Mouse (Mus musculus) intestine, embryonic 16.5 days (tissue): Measurements from ENCODE around the gene Ripor2. TPM values are rescaled to one million over a fixed set of nuclear protein-coding genes. Genes with fewer than 3 reads are reported as not detected.

Experiments used
- ATAC-seq: fragments of 200-750 bp; cut with Nextera tagmentation; 2 replicates; pipeline ENCODE4 v1.8.0; 2017; ENCODE audit warnings: moderate TSS enrichment, moderate library complexity
- H3K27ac ChIP-seq: fragments of 300-500 bp; sonication (generic); 2 replicates; pipeline ENCODE4 v1.5.1; 2014; ENCODE audit warnings: mild to moderate bottlenecking, low read length
- H3K27me3 ChIP-seq: fragments of 300-500 bp; sonication (generic); replicated peaks from 2 replicates; pipeline ENCODE4 v1.6.1; 2014; ENCODE audit warnings: low read length, control low read depth, mixed read lengths; ENCODE audit not compliant: control insufficient read depth, insufficient read depth
- H3K36me3 ChIP-seq: fragments of 300-500 bp; sonication (generic); 2 replicates; pipeline ENCODE4 v1.6.1; 2014; ENCODE audit warnings: low read length, control low read depth; ENCODE audit not compliant: control insufficient read depth, insufficient read depth
- H3K4me1 ChIP-seq: fragments of 300-500 bp; sonication (generic); 2 replicates; pipeline ENCODE4 v1.6.1; 2014; ENCODE audit warnings: low read length, control low read depth, mixed read lengths; ENCODE audit not compliant: control insufficient read depth, insufficient read depth
- H3K4me2 ChIP-seq: fragments of 300-500 bp; sonication (generic); 2 replicates; pipeline ENCODE4 v1.6.1; 2014; ENCODE audit warnings: low read depth, low read length, control low read depth
- H3K4me3 ChIP-seq: fragments of 300-500 bp; sonication (generic); 2 replicates; pipeline ENCODE4 v1.5.1; 2014; ENCODE audit warnings: mild to moderate bottlenecking, low read length
- H3K9ac ChIP-seq: fragments of 300-500 bp; sonication (generic); 2 replicates; pipeline ENCODE4 v1.6.1; 2014; ENCODE audit warnings: low read depth, low read length
- H3K9me3 ChIP-seq: fragments of 300-500 bp; sonication (generic); 2 replicates; pipeline ENCODE4 v1.6.1; 2016; ENCODE audit warnings: low read length, control low read depth; ENCODE audit not compliant: control insufficient read depth
- WGBS: fragments of 180-500 bp; shearing (Covaris S2); extraction: QIAGEN DNeasy Blood & Tissue Kit; methylation state at CpG from one replicate; pipeline ENCODE4 v1.1.7; 2014; 5-methylcytosine and 5-hydroxymethylcytosine counted together
- polyA plus RNA-seq: library from polyadenylated mRNA; unstranded; fragments of >200 nt; fragmentation: Nextera tagmentation; extraction: Ambion mirVana; gene quantifications from 2 replicates; pipeline ENCODE4 v1.2.1, GENCODE M21; 2015

Gene Ripor2
- polyA plus RNA-seq, 1 experiment from 2014 or later: 1.7 TPM

GRCm38 (mm10) chr13:24610883-24611282 lies 28.9 kb downstream of the Ripor2 start:
- no peaks in the 10 kb centered on the region for H3K27me3 ChIP-seq
- 68% methylated on average over 5 of the region's 5 CpGs for WGBS
- H3K4me2 ChIP-seq: no peak overlapping the region
- H3K9ac ChIP-seq: no peak overlapping the region
- H3K9me3 ChIP-seq: no peaks in the 10 kb centered on the region
- H3K4me3 ChIP-seq: no peak overlapping the region
- no peak for ATAC-seq
- H3K4me1 ChIP-seq: no peaks in the 10 kb centered on the region
- no peak overlapping the region for H3K27ac ChIP-seq
- no peaks in the 10 kb centered on the region for H3K36me3 ChIP-seq

DNA sequence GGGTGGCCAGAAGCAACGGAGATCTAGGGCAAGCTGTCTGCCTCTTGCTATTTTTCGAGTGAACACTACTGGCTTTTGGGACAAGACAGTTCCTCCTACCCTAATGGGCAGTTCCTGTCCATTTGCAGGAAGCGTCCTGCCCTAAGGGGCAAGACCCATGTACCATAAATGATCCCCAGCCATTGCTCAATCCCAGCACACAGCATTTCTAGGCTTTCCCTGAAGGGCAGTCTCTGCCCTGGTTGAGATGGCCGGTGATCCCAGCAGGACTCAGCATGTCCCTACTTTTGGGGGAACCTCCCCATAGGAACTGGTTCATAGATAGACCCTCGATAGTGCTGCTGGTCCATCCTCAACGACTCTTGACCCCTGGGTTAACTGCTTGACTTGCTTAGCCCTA lies 31.0 kb downstream of the Ripor2 start:
- no peak for ATAC-seq
- H3K9ac ChIP-seq: no peak overlapping the region

GRCm38 (mm10) chr13:24613433-24613832 lies 31.4 kb downstream of the Ripor2 start:
- Histone ChIP-seq H3K27me3 (no peaks in the 10 kb centered on the region), H3K4me1 (peaks cover 6% of the 10 kb centered on the region; the same call in 1 of the 2 replicates), H3K4me3 (no peak overlapping the region), H3K27ac (no peak overlapping the region), H3K36me3 (no peaks in the 10 kb centered on the region), H3K9me3 (no peaks in the 10 kb centered on the region), H3K4me2 (no peak overlapping the region), H3K9ac (no peak overlapping the region)
- ATAC-seq: no peak
- 72% methylated on average over 3 of the region's 3 CpGs for WGBS

More for the DNA sequence above, 31.0 kb downstream of the Ripor2 start:
- Histone ChIP-seq H3K27ac (no peak overlapping the region), H3K27me3 (no peaks in the 10 kb centered on the region), H3K4me2 (no peak overlapping the region), H3K36me3 (no peaks in the 10 kb centered on the region), H3K9me3 (no peaks in the 10 kb centered on the region), H3K4me1 (peaks cover 6% of the 10 kb centered on the region; the same call in 1 of the 2 replicates), H3K4me3 (no peak overlapping the region)
- WGBS: 78% methylated on average over 6 of the region's 6 CpGs

DNA sequence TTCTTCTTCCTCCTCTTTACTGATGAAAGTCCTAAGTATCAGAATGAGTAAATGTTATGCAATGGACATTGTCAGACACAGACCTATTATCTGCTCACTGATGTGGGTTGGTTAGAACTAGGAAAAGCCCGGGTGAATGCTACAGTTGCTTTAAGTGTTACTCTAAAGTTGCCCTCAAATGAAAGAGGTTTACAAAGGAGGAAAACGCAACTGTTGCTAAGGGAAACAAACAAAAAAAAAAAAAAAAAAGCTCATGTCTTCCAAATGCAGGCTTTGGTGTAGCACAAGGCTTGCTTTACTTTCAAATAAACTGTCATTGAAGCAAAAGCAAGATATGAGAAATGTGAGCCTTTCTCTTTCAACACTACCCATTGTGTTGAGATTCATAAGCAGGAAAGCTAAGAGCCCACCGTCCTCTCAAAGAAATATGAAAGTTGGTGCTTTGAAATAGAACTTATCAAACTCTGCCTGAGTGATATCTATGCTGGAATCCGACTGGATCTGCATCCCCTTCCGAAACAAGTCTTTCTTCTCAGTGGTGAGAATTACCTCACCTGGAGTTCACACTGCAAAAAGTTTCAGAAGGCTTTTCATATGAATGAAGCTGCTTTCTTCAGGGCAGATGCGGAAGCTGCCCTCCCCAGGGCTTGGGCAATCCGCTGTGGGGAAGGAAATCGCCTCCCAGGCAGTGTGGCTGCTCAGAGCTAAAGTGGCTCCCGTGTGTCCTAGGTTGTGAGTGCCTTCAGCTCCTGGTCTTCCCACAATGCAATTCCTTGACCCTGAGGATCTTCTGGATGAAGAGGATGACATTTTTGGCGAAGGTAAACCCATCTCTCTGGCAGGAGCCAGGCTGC lies 32.2 kb downstream of the Ripor2 start:
- no peaks in the 10 kb centered on the region for H3K36me3 ChIP-seq
- H3K27ac ChIP-seq: no peak overlapping the region
- WGBS: 69% methylated on average over 10 of the region's 10 CpGs
- no peak for ATAC-seq
- H3K27me3 ChIP-seq: no peaks in the 10 kb centered on the region
- no peak overlapping the region for H3K4me2 ChIP-seq
- H3K9me3 ChIP-seq: no peaks in the 10 kb centered on the region
- no peak overlapping the region for H3K9ac ChIP-seq
- H3K4me1 ChIP-seq: peaks cover 6% of the 10 kb centered on the region; the same call in 1 of the 2 replicates
- no peak overlapping the region for H3K4me3 ChIP-seq

DNA sequence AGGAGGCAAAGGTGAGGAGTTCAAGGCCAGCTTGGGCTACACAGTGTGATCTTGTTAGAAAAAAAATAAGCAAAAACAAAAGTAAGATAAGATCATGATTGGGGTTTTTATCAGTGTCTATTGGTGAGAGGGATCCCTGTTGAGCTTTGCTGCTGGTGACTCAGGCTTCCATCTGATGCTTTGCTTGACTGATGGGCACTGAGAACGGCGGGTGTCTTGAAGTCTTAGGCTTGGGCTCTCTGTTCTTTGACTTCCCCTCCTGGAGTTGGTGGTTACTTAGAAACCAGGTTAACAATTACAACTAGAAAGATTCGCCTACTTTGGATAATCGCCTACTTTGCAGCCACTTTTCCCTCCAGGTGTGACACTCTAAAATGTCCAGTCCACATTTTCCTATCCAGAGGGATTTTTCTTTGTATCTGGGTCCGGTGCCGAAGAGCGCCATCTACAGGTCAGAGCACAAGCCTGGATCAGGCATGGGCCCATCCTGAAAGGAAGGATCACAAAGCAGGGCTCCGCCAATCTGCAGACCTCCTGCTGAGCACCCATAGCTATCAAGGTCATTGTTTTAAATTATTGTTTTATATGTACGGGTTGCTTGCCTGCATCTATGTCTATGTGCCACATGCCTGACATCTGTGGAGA lies 34.1 kb downstream of the Ripor2 start:
- no peak overlapping the region for H3K4me3 ChIP-seq
- H3K9ac ChIP-seq: no peak overlapping the region
- H3K4me2 ChIP-seq: no peak overlapping the region
- no peaks in the 10 kb centered on the region for H3K9me3 ChIP-seq
- WGBS: 73% methylated on average over 9 of the region's 9 CpGs
- peaks cover 9% of the 10 kb centered on the region; the same call in 1 of the 2 replicates for H3K4me1 ChIP-seq
- H3K27ac ChIP-seq: no peak overlapping the region
- H3K27me3 ChIP-seq: no peaks in the 10 kb centered on the region
- no peaks in the 10 kb centered on the region for H3K36me3 ChIP-seq
- ATAC-seq: no peak

DNA sequence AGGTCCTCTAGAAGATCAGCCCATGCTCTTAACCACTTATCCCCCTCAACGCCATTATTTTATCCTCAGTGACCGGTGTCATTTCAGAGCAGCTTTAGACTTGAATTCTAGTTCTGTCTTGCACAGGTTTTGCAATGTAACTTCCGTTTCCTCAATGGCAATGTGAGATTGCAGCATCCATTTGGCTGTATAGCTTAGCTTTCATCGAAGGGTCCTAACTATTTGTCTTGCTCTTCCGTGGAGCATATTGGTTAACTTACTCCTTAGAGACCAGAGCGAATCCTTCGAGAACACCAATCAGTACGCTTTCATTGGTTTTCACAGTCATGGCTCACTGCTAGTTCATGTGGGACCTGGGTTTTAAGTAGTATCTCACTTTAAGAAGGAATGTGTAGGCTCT lies 34.7 kb downstream of the Ripor2 start:
- Histone ChIP-seq H3K4me2 (no peak overlapping the region), H3K27ac (no peak overlapping the region), H3K9me3 (no peaks in the 10 kb centered on the region), H3K9ac (no peak overlapping the region), H3K4me1 (peaks cover 9% of the 10 kb centered on the region; the same call in 1 of the 2 replicates), H3K4me3 (no peak overlapping the region), H3K36me3 (no peaks in the 10 kb centered on the region), H3K27me3 (no peaks in the 10 kb centered on the region)
- 91% methylated on average over 8 of the region's 8 CpGs for WGBS
- no peak for ATAC-seq

DNA sequence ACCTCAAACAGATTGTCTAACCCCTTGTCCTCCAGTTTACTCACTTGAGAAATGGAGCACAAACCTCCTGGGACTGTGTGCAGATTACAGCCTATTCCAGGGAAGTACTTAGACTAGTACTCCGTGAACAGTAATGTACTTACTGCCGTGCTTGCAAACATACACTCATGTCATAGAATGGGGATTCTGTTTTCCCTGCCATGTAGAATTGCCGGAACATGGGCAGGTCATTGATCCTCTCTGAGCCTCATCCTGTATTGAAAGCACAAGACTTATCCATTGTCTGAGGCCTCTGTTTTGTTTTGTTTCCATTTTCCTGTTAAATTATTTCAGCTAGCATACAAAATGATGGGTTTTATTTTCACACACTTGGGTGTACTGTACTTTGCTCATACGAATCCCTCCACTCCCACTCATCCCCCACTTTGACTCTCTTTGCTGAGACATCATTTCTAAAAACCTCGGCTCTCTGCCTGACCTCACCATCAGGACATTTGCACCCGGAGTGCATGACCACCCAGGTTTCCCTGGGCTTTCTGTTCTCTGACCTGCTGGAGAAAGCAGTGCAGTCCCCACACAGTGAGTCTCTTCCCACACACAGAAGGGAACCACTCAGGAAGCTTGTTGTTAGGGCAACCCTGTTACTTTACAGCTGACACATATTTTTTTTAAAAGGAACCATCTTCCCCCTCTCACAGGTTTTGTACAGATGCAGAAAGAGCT lies 35.2 kb downstream of the Ripor2 start:
- Histone ChIP-seq H3K4me3 (no peak overlapping the region), H3K4me1 (peaks cover 9% of the 10 kb centered on the region; the same call in 1 of the 2 replicates), H3K36me3 (no peaks in the 10 kb centered on the region), H3K27ac (peak overlapping the region; percentile 45), H3K27me3 (no peaks in the 10 kb centered on the region), H3K9me3 (no peaks in the 10 kb centered on the region), H3K4me2 (no peak overlapping the region), H3K9ac (no peak overlapping the region)
- ATAC-seq: no peak
- 56% methylated on average over 6 of the region's 6 CpGs for WGBS

DNA sequence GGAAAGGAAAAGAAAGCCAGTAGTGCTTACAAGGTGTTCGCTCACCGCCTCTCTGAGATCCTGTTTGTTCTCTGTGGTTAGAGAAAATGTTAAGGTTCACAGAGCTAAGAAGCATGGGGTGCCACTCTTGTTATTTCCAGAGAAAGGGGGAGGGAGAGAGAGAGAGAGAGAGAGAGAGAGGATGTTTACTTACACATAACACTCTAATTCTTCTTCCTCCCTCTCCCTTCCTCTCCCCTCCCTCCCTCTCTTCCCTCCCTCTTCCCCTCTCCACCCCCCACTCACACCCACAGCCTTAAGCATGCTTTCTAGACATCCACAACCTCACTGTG lies 35.8 kb downstream of the Ripor2 start:
- Histone ChIP-seq H3K36me3 (no peaks in the 10 kb centered on the region), H3K9ac (no peak overlapping the region), H3K4me1 (peaks cover 9% of the 10 kb centered on the region; the same call in 1 of the 2 replicates), H3K4me2 (no peak overlapping the region), H3K27me3 (no peaks in the 10 kb centered on the region), H3K27ac (peak overlapping the region; percentile 45), H3K9me3 (no peaks in the 10 kb centered on the region), H3K4me3 (no peak overlapping the region)
- no peak for ATAC-seq
- 40% methylated on average over 2 of the region's 2 CpGs for WGBS

DNA sequence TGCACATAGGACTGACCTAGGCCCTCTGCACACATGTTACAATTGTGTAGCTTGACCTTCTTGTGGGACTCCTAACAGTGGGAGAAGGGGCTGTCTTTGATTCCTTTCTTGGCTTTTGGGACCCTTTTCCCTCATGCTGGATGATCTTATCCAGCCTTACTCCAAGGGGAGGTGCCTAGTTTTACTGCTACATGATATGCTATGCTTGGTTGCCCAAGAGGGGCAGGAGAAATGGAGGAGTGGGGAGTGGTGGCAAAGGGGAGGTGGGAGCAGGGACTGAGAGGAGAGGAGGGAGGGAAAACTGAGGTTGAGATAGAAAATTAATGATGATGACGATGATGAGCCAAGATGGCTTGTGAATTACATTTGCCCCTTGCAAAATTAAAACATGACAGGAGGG lies 37.7 kb downstream of the Ripor2 start:
- H3K9me3 ChIP-seq: no peaks in the 10 kb centered on the region
- H3K9ac ChIP-seq: no peak overlapping the region
- 85% methylated on average over 1 of the region's 1 CpGs for WGBS
- no peak overlapping the region for H3K4me2 ChIP-seq
- no peak overlapping the region for H3K4me3 ChIP-seq
- no peaks in the 10 kb centered on the region for H3K36me3 ChIP-seq
- H3K27me3 ChIP-seq: no peaks in the 10 kb centered on the region
- H3K27ac ChIP-seq: peak overlapping the region; percentile 26; the same call in 1 of the 2 replicates
- no peak for ATAC-seq
- peaks cover 9% of the 10 kb centered on the region; the same call in 1 of the 2 replicates for H3K4me1 ChIP-seq
